Mouse (Mus musculus) CH12.LX (cell line): ENCODE measurements around the gene Zswim4.

Source experiments
- CHD1 ChIP-seq: IDR thresholded peaks from 2 replicates; pipeline ENCODE4 v1.6.1; 2012; ENCODE audit warnings: low read depth, low read length, improper control_type of control experiment, inconsistent platforms
- CTCF ChIP-seq, 2 experiments: IDR thresholded peaks in 1 of 2; conservative IDR thresholded peaks in 1 of 2; 2 replicates each; pipeline ENCODE4 v1.5.1; 2011 to 2012; ENCODE audit warnings: low read depth in 2 of 2, low read length in 2 of 2, improper control_type of control experiment in 1 of 2, inconsistent platforms in 1 of 2, mild to moderate bottlenecking in 1 of 2, moderate library complexity in 1 of 2
- ELF1 ChIP-seq: IDR thresholded peaks from 2 replicates; pipeline ENCODE4 v1.6.1; 2014; ENCODE audit warnings: low read depth, mild to moderate bottlenecking, inconsistent platforms, low read length, improper control_type of control experiment
- HCFC1 ChIP-seq: IDR thresholded peaks from 2 replicates; pipeline ENCODE4 v1.6.1; 2012; ENCODE audit warnings: low read depth, mild to moderate bottlenecking, inconsistent platforms, low read length, improper control_type of control experiment
- MYC ChIP-seq: IDR thresholded peaks from 2 replicates; pipeline ENCODE4 v1.6.1; 2011; ENCODE audit warnings: low read depth, mild to moderate bottlenecking, improper control_type of control experiment, low read length

DNA sequence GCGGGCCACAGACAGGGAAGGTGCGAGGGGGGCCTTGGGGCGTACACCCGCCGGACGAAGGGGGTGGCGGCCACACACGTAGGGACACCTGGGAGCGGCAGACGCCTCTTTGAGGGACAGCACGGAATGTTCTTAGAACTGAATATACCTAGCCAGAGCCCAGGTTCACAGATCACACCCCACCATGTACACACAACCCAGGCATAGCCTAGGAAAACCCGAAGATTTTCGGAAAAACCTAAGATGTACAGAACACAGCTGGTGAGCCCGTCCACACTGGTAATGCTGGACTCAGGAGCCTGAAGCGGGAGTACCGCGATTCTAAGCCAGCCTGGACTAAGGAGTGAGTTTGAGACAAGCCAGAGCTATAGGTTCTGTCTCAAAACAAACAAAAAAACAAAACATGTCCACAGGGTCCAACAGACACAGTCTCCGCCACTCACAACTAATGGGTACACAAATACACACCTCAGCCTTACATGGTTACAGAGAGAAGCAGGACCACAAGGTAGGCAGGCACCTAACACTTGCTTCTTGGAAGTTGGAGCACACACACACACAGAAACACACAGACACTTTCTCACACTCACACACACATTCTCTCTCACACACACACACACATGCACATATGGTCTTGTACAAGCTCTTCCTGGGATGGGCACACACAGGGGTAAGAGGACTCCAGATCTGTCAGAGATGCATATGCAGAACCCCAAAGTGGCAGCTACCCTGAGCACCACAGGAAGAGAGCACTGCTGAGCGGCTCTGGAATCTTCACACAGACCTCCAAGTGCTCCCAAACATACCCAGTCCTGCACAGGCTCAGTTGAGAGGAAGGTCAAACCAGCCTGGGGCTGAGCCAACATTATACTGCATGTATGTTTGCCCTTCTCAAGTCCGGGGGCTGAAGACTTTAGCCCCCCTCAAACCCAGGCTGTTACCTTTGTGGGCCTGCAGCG, 52.5 kb downstream of the Zswim4 start:
- TF ChIP-seq ELF1 = no peak
- TF ChIP-seq HCFC1 = no peak
- no peak for TF ChIP-seq MYC
- no peak for TF ChIP-seq CHD1
- no peak for TF ChIP-seq CTCF (conservative IDR thresholded peaks at IDR 0.05 in 1 of 2, IDR thresholded peaks at IDR 0.05 in 1 of 2; ENCODE audit: low read depth in 2 of 2, low read length in 2 of 2)
